Mouse (Mus musculus) megakaryocyte, adult 5-6 weeks (primary cell): ENCODE results near the gene Slc16a1. TPM values are rescaled to one million over a fixed set of nuclear protein-coding genes. Genes with fewer than 3 reads are reported as not detected.
A peak's percentile ranks its signal among the peaks of the same experiment; 100 is the strongest.

ENCODE experiments used
- ATAC-seq: 2 replicates; pipeline ENCODE4 v1.8.0; 2016; ENCODE audit warnings: mild to moderate bottlenecking, inconsistent platforms; ENCODE audit not compliant: poor library complexity, severe bottlenecking
- total RNA-seq, 2 experiments: library from RNA; stranded (forward) in 1 of 2; stranded (reverse) in 1 of 2; fragments of 153-499, 151-499 nt in 1 of 2; fragments of 221-1000, 200-1000 nt in 1 of 2; gene quantifications; 2 replicates each; pipeline versions ENCODE4 v1.2.3 to v1.2.4; 2015 to 2017

Slc16a1 gene
- total RNA-seq, 2 experiments from 2014 or later = 7.3 to 10.6 TPM

DNA sequence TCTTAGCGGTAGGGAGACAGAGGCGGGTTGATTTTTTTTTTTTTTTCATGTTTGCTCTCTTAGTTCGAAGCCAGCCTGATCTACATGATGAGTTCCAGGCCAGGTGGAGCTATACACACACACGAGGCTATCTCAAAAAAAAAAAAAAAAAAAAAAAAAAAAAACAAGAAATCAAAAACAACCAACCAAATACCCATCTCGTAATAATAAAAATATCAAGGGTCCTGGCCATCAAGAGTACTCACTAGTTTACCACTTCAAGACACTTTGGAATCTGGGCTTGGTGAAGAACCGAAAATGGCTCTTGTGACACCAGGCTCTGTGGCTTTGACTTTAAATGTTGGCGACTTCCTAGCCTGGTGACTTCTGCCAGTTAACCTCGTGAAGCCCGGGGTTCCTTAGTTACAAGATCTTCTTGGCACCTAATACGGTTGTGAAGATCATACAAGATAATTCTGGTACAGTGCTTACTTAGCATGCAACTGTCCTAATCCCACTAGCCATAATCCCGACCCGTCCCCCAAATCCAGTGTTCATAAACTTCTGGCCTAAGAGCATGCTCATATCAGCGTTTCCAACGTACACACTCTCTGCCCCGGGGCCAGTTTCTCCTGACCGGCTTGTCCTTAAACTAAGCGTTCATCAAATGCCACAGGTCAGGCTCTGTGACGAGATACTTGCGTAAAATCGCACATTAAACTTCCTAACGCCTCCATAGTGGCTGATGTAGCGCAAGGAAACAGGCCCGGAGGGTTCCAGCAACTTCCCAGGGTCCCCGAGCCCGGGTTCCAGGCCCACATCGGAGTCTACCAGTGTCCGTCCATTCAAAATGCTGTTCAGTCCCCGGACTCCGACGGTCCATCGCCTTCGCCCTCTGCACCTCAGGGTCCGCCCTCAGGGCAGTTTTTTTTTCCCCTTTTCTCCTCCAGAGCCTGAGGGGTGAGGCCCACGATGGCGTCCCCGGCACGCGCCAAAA, 753 bp upstream of the Slc16a1 start:
- ATAC-seq = peak; percentile 36

DNA sequence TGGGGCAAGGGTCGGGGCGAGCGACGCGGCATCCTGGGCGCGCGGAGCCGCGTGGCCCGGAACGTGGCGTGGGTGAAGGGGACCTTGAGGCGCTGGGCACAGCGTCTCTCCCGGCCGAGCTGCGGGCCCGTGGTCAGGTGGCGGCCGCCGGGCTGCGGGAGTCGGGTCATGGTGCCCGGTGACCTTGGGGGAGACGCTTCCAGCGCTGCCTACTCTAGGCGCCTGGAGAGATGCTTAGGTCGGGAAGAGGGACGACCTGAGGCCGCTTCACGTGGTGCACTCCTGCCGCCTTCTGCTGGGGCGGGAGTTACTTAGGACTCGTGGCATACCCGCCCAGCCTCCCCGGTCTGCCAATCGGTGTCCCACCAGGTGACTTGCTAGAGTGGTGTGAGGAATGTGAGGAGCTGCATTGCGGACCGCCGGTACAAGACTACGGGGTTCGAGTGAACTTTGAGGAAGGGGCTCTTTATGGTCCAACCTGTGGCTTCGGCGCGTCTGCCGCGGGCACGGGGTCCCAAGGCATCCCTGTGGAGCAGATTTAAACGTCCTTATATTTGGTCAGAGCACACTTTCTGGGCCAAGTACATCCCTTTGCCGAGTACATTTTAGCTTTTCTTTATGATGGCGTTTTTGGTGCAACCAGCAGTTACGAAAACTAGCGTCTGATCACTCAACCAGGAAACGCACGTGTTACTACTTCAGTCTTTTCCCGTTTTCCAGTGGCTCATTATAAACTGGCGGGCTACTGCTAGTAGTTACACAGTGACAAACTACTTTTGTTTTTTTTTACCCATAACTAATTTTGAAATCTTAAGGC, 672 bp downstream of the Slc16a1 start:
- ATAC-seq = peak; percentile 26

DNA sequence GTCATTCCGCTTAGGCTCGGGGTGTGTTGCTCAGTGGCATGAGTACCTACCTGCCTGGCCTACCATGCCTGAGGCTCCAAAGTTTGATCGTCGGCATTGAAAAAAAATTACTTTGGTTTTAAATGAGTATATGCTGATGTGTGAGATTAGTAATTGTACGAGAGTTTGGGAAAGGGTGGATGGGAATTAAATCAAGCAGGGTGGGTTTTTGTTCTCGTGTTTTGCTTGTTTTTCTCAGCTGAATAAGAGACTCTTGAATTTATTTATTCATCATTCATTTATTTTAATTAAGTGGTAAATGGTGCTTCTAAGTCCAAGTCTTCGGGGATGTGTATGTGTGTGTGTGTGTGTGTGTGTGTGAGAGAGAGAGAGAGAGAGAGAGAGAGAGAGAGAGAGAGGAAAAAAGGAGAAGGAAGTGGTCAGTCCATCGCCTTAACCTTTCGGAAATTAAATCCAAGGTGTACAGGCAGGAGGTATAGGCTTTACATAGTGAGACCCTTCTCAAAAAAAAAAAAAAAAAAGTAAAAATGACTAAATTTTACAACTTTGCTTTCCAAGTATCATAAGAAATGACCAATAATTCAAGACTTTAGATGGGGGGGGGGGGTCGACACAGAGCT, 1.4 kb downstream of the Slc16a1 start:
- ATAC-seq = 0 out of 2 replicates have a peak, but pooled peaks have one; percentile 4

DNA sequence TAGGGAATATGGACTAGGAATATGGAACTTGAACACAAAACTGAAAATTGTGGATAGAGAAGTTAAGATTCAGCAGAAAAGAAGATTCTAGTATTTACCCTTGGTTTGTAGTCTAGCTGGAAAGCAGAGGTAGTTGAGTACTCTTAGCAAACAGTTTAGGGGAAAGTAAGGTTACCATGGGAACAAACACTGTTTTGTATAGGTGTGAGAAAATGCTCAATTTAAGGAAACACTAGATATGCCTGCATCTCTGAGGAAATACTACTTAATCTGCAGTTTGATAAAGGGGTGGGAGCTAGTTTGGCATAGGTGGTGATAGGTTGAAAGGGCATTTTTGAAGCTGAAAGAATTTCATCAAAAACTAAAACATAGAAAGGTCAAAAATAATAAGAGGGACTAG, 2.4 kb downstream of the Slc16a1 start:
- no peak for ATAC-seq

DNA sequence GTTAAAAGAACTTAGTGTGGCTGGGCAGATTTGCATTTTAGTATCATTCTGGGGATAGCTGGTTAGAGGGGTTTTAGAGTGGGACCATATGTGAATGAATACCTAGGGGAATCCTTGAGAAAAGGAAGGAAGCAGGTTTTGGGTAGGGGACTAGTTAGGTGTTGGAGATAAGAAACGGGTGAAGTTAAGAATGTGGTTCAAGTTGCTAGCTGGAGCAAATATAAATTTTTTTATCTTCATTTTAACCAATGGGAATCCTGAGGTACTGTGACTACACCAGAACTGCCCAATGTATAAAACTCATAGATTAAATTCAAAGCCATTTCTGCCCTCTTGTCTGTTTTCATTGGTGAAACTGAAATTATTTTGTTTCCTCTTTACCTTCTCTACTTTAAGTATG, 2.8 kb downstream of the Slc16a1 start:
- no peak for ATAC-seq

DNA sequence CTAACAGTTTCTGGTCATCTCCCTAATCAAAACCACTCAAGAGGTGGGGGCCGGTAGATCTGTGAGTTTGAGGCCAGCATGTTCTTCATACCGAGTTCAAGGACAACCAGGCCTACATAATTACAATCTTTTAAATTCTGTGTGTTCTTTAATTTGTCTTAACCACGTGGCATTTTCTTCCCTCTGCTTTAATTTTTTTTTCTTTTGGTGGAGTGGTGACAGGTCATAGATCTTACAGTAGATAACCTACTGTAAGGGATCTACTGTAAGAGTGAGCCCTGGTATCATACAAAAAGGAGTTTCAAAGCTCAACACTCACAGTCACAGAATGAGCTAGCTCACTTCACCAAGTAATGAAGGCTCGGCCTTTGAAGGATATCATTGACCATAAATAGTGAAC, 4.6 kb downstream of the Slc16a1 start:
- ATAC-seq = no peak

DNA sequence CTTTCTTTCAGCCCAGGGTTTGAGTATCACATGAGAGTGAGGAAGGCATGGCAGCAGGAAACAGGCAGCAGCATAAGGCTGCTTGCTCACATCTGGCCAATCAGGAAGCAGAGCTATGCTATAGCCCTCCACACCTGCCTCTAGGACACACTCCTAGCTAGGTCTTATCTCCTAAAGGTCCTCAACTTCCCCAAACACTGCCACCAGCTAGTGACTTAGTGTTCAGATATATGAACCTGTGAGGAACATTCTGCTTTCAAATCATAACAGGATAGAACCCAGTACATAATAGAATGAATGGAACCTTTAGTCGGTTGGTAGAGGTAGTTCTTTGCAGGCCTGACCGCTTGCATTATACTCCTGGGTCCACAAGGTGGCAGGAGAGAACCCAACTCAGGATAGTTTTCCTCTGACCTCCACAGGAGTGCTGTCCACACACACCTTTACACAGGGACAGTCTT, 5.4 kb downstream of the Slc16a1 start:
- ATAC-seq = peak; percentile 84

DNA sequence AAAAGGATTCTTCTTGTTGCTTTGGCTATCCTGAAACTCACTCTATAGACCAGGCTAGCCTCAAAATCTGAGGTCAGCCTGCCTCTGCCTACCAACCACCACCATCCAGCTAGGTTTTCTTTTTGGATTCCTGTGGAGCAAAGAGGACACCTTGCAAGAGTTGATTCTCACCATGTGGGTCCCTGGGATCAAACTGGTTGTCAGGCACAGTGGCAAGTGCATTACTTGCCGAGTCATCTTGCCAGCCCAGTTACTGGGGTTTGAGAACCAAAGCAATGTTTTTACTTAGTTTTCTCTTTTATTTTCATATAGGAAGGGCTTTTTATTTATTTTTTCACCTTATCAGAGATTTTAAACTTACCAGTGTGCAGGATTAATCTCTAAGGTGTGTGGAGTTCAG, 5.9 kb downstream of the Slc16a1 start:
- ATAC-seq = no peak

DNA sequence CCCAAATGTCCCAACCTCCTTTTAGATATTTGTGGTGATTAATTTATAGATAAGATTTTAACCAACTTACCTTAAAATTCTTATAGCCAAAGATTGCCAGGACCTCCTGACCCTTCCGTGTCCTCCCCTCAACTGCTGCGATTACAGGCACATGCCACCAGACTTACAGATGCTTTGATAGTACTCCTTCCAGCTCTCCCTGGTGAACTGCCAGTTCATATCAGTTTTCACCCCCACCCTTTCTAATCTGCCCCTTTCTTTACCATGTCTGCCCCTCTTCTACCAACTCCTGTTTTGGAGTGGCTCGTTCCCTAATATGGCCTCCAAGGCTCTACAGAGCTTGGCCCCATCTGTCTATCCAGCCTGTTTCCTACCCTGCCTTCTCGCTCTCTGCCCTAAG, 15.8 kb downstream of the Slc16a1 start:
- ATAC-seq = no peak

DNA sequence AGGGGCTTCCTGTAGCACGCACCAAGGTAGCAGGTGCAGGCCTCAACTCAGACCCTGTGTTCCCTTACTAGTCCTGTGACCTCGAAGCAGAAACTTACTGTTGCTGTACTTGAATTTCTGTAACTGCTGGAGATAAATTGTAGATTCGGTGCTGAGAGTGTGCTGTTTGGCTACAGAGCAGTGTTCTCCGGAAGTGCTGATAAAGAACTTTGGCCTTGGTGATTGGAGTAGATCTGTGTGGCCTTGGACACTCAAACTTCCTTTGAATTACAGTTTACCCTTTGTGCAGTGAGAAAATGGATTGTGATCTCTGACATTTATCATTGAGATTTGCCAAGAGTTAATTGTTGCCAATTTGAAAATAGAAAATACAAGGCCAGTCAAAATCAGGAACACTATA, 16.5 kb downstream of the Slc16a1 start:
- no peak for ATAC-seq

DNA sequence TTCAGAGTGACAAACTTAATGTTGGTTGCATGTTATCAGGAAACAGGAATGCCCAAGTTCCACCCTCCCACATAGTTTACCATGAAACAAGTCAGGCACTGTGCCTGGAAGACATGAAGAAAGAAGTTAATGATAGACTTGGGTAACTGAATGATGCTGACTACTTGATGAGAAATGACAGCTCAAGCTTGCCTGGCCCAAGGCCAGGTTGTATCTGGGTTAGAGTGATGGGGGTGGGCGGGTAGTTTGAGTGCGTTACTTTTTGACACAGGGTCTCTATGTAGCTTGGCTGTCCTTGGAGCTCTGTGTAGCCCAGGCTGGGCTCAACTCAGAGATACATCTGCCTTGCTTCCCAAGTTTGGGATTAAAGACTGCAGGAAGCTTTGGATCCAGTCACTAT, 20.2 kb downstream of the Slc16a1 start:
- ATAC-seq = no peak

DNA sequence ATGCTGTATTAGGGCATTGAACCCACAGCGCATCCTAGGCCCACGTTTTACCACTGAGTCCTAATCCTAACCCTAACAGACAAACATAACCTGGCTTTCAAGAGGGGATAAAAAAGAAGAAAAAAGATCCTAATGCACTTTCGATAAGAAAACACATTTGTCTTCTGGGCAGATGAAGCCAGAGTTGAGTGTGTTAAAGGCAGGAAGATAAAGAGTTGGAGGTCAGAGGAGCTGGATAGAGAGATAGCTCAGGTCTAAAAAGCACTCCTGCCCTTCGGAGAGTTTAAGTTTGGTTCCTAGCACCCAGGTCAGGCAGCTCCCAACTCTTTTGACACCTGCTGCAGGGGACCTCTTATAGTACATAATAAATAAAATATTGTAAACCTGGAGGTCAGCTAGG, 21.3 kb downstream of the Slc16a1 start:
- no peak for ATAC-seq

DNA sequence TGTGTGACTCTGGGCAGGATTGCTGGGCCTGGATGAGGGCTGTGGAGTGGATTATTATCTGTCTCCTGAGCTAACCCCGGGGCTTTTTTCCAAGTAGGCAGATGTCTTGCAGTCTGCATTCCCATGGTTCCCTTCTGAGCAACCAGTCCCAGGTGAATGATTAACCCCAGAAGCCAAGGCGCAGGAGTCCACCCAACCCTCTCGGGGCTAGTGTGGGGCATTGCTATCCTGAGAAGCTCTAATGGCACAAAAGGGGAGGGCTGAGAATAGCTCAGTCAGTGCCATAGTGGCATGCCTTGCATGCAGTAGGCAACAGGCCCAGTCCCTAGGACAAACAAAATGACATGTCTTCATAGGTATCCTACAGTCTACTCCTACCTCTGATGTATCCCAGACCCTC, 22.1 kb downstream of the Slc16a1 start:
- no peak for ATAC-seq

DNA sequence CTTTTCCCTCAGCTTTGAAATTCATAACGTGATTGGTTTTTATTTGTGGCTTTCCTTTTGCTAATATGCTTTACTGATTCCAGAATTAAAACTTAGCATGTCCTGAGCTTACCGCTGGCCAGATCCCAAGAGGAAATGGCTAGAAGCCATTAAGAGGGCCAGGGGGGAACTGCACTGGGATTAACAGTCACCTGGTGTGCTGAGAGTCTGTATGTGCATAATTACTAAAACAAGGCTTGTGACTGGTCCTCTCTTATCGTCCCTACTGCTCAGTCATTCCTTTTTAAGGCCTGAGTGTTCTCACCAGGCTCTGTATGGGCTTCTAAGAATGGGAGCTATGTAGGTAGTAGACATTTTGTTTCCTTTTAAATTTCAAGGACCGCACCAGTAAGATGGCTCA, 23.5 kb downstream of the Slc16a1 start:
- ATAC-seq = no peak

DNA sequence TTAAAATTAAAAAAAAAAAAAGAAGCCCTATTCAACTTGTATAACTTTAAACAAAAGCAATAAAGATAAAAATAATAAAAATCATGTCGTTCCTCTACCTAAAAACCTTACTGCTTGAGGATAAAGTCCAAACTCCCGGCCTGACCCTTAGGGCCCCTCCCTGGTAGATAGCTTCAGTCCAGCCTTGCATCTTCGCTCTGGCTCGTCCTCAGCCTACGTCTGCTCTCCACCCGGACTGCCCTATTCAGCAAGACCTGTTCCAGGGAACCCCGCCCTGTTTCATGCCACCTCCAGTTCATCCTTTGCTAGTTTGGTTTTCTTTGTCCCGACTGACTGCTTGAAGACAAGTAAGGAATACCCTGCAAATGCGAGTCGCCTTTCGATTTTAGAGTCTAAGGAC, 24.5 kb downstream of the Slc16a1 start:
- ATAC-seq = no peak

DNA sequence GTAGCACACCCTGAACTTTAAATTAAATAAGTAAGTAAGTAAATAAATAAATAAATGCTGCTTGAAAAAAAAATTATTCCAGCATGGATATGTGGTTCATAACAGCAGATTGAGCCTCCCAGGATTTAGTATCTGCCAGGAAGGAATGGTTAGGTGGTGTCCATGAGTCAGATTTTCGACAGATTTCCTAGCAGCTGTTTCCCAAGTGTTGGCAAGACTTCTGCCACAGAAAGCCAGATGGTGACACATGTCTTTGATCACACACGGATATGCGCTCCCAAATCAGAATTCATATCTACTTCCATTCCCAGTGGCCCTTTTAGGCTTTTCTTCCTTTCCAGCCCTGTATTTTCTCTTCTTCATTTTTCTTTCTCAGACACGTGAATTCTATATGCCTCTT, 28.5 kb downstream of the Slc16a1 start:
- ATAC-seq = no peak

DNA sequence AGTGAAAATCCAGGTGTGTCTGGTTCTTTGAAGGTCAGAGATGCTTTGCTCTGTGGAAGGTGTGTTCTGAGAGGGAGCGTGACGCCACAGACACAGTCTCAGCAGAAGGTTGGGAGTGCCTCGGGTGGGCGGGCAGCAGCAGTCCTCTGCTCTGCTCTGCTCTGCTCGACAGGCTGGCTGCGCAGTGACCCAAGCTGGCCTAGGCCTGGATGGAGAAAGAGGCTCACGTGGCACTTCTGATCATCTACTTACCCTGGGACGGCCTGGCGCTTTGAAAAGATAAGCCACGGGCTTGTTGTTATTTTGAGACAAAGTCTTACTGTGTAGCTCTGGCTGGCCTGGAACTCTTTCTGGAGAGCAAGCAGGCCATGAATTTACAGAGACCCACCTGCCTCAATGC, 29.0 kb downstream of the Slc16a1 start:
- ATAC-seq = no peak

DNA sequence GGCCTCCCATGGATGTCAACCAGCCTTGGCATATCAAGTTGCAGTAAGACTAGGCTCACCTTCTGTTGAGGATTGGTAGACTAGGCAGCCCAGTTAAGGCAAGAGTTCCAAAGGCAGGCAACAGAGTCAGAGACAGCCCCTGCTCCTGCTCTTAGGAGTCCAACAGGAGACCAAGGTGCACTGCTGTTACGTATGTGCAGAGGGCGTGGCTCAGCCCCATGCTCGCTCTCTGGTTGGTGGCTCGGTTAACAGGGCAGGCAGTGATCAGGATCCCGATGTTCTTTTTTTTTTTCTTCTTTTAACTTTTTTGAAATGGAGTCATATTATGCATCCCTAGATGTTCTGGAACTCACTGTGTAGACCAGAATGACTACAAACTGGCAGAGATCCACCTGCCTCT, 30.5 kb downstream of the Slc16a1 start:
- ATAC-seq = no peak

DNA sequence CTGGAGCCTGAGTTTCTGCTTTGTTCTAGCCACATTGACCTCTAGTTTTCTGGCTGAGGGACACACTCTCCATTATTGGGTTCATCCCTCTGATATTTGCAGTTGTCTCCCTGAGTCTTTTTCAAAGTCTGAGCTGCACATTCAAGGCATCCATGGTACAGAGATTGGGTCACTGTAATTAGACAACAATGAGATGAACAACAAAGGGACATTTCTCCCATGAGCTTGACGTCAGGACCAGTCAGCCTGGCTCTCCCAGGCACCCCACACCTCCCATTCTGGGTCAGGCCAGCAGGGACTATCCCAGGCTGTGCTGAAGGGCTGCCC, 31.4 kb downstream of the Slc16a1 start:
- no peak for ATAC-seq

DNA sequence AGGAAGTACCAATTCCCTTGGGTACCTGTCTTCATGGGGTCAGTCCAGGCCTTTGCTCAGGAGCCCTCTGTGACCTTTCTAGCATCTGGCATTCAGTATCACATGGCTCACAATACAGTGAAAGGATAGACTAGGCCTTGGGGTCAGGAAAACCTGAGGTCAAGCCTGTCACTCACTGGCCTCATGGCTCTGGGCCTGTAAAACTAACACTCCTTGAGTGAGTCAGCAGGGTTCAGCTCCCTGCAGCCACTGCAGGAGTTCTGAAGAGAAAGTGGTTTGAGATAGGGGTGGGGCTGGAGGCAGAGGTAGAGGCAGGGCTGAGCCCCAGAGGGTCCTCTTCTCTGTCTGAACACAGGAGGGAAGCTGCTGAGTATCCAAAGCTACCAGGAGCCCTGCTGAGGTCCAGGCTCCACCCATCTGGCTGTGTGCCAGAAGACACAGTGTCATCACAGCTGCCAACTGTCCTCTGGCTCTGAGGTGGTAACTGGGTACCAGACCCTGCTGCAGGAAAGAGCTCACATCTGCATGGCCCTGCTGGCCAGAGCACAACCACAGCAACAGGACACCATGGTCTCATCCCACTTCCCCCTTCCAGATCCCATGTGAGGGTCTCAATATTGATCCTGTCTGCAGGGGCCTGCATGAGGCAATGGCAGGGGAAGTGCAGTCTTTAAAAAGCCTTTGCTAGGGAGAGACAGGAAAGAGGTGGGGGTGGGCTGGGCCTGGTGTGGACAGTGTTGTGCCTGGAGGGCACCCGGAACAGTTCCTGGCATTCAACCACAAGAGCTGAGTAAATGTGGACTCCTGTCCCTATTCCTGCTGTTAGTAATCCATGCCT, 31.9 kb downstream of the Slc16a1 start:
- peak; percentile 68 for ATAC-seq

DNA sequence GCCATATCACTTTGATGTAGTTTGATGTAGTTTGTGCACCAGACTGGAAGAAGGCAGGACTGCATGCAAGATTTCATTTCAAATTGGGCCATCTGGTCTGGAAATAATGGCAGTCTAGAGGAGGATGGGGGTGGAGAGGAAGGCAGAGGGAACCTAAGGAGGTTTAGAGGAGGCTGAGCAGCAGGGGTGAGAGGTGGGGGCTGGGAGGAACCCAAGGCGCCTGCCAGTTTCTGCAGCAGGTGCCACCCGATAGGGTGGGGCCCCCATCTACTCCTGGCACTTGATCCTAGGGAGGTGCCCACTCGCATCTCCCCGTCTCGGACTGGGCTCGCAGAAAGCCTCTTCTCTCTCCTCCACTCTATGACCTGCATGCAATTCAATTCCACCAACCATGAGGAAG, 33.1 kb downstream of the Slc16a1 start:
- peak; percentile 19 for ATAC-seq
